In the genomic region with DNA sequence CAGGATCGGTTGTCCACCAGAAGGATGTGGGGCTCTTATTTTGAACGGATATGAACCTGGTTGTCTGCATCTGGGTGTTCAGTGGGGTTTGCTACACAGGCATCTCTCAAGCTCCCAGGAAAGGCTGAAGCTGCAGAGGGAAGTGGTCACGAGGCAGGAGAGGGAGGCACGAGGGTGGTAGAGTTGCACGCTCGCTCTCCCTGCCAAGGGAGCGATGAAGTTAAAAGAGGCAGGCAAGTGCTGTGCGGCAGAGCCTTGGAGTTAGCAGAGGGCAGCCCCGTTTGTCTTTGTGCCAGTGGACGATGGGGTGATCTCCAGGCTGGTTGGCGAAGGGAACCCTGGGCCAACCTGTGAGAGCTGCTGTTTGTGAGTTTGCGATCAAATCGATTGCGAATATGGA, we compare ENCODE assay signal across 10 mouse cellular contexts.
DNase-seq lines count a peak whose midpoint lies in the region; ATAC-seq and TF ChIP-seq lines count a peak whose summit lies in the region.
"Had no signal": no experiment of that assay in that cellular context is flagged by ENCODE, and none has a peak within 500 bp of the region (broad histone marks: within the 10 kb centered on the region; RNA-seq: fewer than 3 reads in every experiment).

No protein-coding gene starts in this region.

- H3K4me3 ChIP-seq in forebrain, postnatal 0 days (ENCODE audit: low read depth, low read length) = no peak overlapping the region
- H3K4me3 ChIP-seq in intestine, postnatal 0 days (ENCODE audit: low read depth, low read length) = no peak overlapping the region
- no peak overlapping the region for H3K4me3 ChIP-seq in neural tube, embryonic 15.5 days (replicated peaks)

- no peaks in the 10 kb centered on the region; the same call in 1 of the 2 replicates for H3K9me3 ChIP-seq in forebrain, postnatal 0 days (ENCODE audit: low read length)
- peaks cover 5% of the 10 kb centered on the region; the same call in 1 of the 2 replicates for H3K9me3 ChIP-seq in intestine, postnatal 0 days (ENCODE audit: control insufficient read depth)
- no peaks in the 10 kb centered on the region for H3K9me3 ChIP-seq in neural tube, embryonic 15.5 days (replicated peaks)

- H3K4me1 ChIP-seq in forebrain, postnatal 0 days (ENCODE audit: insufficient read depth) = no peaks in the 10 kb centered on the region
- H3K4me1 ChIP-seq in intestine, postnatal 0 days (replicated peaks; ENCODE audit: control insufficient read depth, insufficient read depth, low read length) = no peaks in the 10 kb centered on the region
- H3K4me1 ChIP-seq in neural tube, embryonic 15.5 days = peaks cover 8% of the 10 kb centered on the region; the same call in 1 of the 2 replicates

- no peaks in the 10 kb centered on the region for H3K36me3 ChIP-seq in forebrain, postnatal 0 days (ENCODE audit: insufficient read depth)
- no peaks in the 10 kb centered on the region for H3K36me3 ChIP-seq in intestine, postnatal 0 days (ENCODE audit: control insufficient read depth, insufficient read depth)
- H3K36me3 ChIP-seq in neural tube, embryonic 15.5 days = no peaks in the 10 kb centered on the region

- no peak overlapping the region for H3K4me2 ChIP-seq in forebrain, postnatal 0 days (ENCODE audit: low read depth)
- no peak overlapping the region for H3K4me2 ChIP-seq in intestine, postnatal 0 days (replicated peaks; ENCODE audit: low read depth)
- H3K4me2 ChIP-seq in neural tube, embryonic 15.5 days = no peak overlapping the region
- H3K4me2 ChIP-seq: liver, embryonic 11.5 days had no signal

- TF ChIP-seq POLR2A in brain, embryonic 14.5 days (IDR thresholded peaks at IDR 0.05; ENCODE audit: borderline replicate concordance, extremely low read depth, insufficient read depth, insufficient read length, poor library complexity, severe bottlenecking) = no peak

- no peak overlapping the region for H3K9ac ChIP-seq in forebrain, postnatal 0 days
- H3K9ac ChIP-seq in intestine, postnatal 0 days (ENCODE audit: low read depth, low read length) = no peak overlapping the region
- H3K9ac ChIP-seq in neural tube, embryonic 15.5 days (replicated peaks) = no peak overlapping the region

- TF ChIP-seq CTCF in brain, embryonic 14.5 days (IDR thresholded peaks at IDR 0.05; ENCODE audit: borderline replicate concordance, extremely low read depth, insufficient read depth, insufficient read length) = no peak
- TF ChIP-seq CTCF in forebrain, postnatal 0 days (IDR thresholded peaks at IDR 0.05; ENCODE audit: low read depth) = no peak
- no peak for TF ChIP-seq CTCF in intestine, postnatal 0 days (IDR thresholded peaks at IDR 0.05; ENCODE audit: low read depth)

- 24% methylated on average over 14 of the region's 14 CpGs for WGBS in forebrain, postnatal 0 days
- WGBS in intestine, postnatal 0 days = 61% methylated on average over 14 of the region's 14 CpGs
- 41% methylated on average over 14 of the region's 14 CpGs for WGBS in neural tube, embryonic 15.5 days

- peak; percentile 8; the same call in 1 of the 2 replicates for ATAC-seq in forebrain, postnatal 0 days
- no peak for ATAC-seq in intestine, postnatal 0 days
- no peak for ATAC-seq in neural tube, embryonic 15.5 days (ENCODE audit: low FRiP score)

- no peaks in the 10 kb centered on the region for H3K27me3 ChIP-seq in forebrain, postnatal 0 days (ENCODE audit: insufficient read depth, low read length)
- no peaks in the 10 kb centered on the region for H3K27me3 ChIP-seq in intestine, postnatal 0 days (replicated peaks; ENCODE audit: control insufficient read depth, insufficient read depth, low read length)
- H3K27me3 ChIP-seq in neural tube, embryonic 15.5 days (replicated peaks) = 0 out of 2 replicates have a peak, but pooled peaks cover 2% of the 10 kb centered on the region

- peak; percentile 68 for DNase-seq in gastrocnemius, adult 18-20 months (ENCODE audit: low spot score)
- no peak for DNase-seq in gastrocnemius, postnatal 4 days (ENCODE audit: low spot score in 2 of 2)
- DNase-seq in brain, embryonic 14.5 days (ENCODE audit: low read depth) = peak; percentile 45
- DNase-seq in forebrain, postnatal 0 days = no peak
- peak; percentile 57 to 72 for DNase-seq in kidney, postnatal 36 days
- no peak for DNase-seq in ovary, postnatal 14 days (ENCODE audit: low spot score)
- DNase-seq: thymus, adult 18-20 months had no signal

- H3K27ac ChIP-seq in forebrain, postnatal 0 days (ENCODE audit: low read depth, low read length) = no peak overlapping the region
- no peak overlapping the region for H3K27ac ChIP-seq in intestine, postnatal 0 days (ENCODE audit: low read depth, low read length)
- no peak overlapping the region for H3K27ac ChIP-seq in neural tube, embryonic 15.5 days (replicated peaks)

Comparison
In these comparisons a context has a peak if more than half of its experiments do, and no peak if none do; other contexts are left out.
1. DNase-seq: peak in gastrocnemius, adult 18-20 months (single experiment), brain, embryonic 14.5 days (single experiment) and kidney, postnatal 36 days (2 of 2); none in gastrocnemius, postnatal 4 days (0 of 2), forebrain, postnatal 0 days (single experiment) and ovary, postnatal 14 days (single experiment).